Mouse (Mus musculus): ENCODE results near the gene Grm5. TPM values are rescaled to one million over a fixed set of nuclear protein-coding genes. Genes with fewer than 3 reads are reported as not detected.

Grm5 gene
- total and polyA plus RNA-seq, 2 experiments from 2014 or later, result not detected

- no peaks in the 10 kb centered on the region for H3K36me3 ChIP-seq (replicated peaks; ENCODE audit: control insufficient read depth, insufficient read depth, low read length)
- no peak for TF ChIP-seq EP300 (IDR thresholded peaks at IDR 0.05; ENCODE audit: low read depth)
- TF ChIP-seq CTCF (IDR thresholded peaks at IDR 0.05; ENCODE audit: low read depth), result no peak
- DNase-seq (ENCODE audit: low spot score), result no peak
- no peaks in the 10 kb centered on the region for H3K4me1 ChIP-seq (ENCODE audit: control insufficient read depth, insufficient read depth)
- no peak overlapping the region for H3K9ac ChIP-seq (replicated peaks; ENCODE audit: low read depth, low read length)
- H3K27me3 ChIP-seq (ENCODE audit: control insufficient read depth, insufficient read depth, low read length), result no peaks in the 10 kb centered on the region
- H3K27ac ChIP-seq (ENCODE audit: low read depth), result no peak overlapping the region
- no peak overlapping the region for H3K4me2 ChIP-seq (ENCODE audit: low read depth, low read length)
- no peaks in the 10 kb centered on the region for H3K9me3 ChIP-seq (replicated peaks; ENCODE audit: control insufficient read depth, low read length)
- ATAC-seq (ENCODE audit: insufficient read depth, low read depth), result no peak
- no peak overlapping the region for H3K4me3 ChIP-seq (ENCODE audit: low read depth, low read length)
Measured at GRCm38 (mm10) chr7:87788963-87789362, 205.0 kb downstream of the Grm5 start.

DNA sequence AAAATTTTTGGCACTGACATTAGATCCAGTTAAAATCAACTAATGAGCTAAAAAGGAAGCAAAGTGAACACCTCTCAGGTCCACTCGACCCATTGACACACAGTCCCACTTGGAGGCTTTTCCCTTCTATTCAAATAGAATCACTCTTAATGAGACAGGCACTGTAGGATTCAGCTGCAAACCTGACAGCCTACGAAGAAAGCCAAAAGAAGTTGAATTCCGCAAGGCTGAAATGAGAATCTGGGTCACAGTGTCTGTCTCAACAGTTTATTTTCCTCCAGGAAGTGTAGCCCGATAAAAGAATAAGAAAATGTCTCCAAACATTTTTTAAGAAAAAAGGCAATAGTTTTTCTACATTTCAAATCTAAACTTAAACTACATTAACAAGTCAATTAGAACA, 209.9 kb downstream of the Grm5 start:
- Histone ChIP-seq H3K9me3 (replicated peaks; ENCODE audit: control insufficient read depth, low read length) (no peaks in the 10 kb centered on the region), H3K27me3 (ENCODE audit: control insufficient read depth, insufficient read depth, low read length) (no peaks in the 10 kb centered on the region), H3K4me2 (ENCODE audit: low read depth, low read length) (no peak overlapping the region), H3K27ac (ENCODE audit: low read depth) (no peak overlapping the region), H3K4me3 (ENCODE audit: low read depth, low read length) (no peak overlapping the region), H3K4me1 (ENCODE audit: control insufficient read depth, insufficient read depth) (no peaks in the 10 kb centered on the region), H3K9ac (replicated peaks; ENCODE audit: low read depth, low read length) (no peak overlapping the region), H3K36me3 (replicated peaks; ENCODE audit: control insufficient read depth, insufficient read depth, low read length) (no peaks in the 10 kb centered on the region)
- ATAC-seq (ENCODE audit: insufficient read depth, low read depth) (no peak), DNase-seq (ENCODE audit: low spot score) (no peak)
- no peak for TF ChIP-seq CTCF (IDR thresholded peaks at IDR 0.05; ENCODE audit: low read depth)
- TF ChIP-seq EP300 (IDR thresholded peaks at IDR 0.05; ENCODE audit: low read depth), result no peak
- 64% methylated on average over 4 of the region's 4 CpGs for WGBS

GRCm38 (mm10) chr7:87824898-87825297, 240.9 kb downstream of the Grm5 start:
- TF ChIP-seq CTCF (IDR thresholded peaks at IDR 0.05; ENCODE audit: low read depth) (no peak), EP300 (IDR thresholded peaks at IDR 0.05; ENCODE audit: low read depth) (no peak)
- Histone ChIP-seq H3K4me2 (ENCODE audit: low read depth, low read length) (no peak overlapping the region), H3K9ac (replicated peaks; ENCODE audit: low read depth, low read length) (no peak overlapping the region), H3K36me3 (replicated peaks; ENCODE audit: control insufficient read depth, insufficient read depth, low read length) (no peaks in the 10 kb centered on the region), H3K27ac (ENCODE audit: low read depth) (no peak overlapping the region), H3K4me3 (ENCODE audit: low read depth, low read length) (no peak overlapping the region), H3K27me3 (ENCODE audit: control insufficient read depth, insufficient read depth, low read length) (no peaks in the 10 kb centered on the region), H3K4me1 (ENCODE audit: control insufficient read depth, insufficient read depth) (no peaks in the 10 kb centered on the region), H3K9me3 (replicated peaks; ENCODE audit: control insufficient read depth, low read length) (no peaks in the 10 kb centered on the region)
- DNase-seq (ENCODE audit: low spot score) (no peak), ATAC-seq (ENCODE audit: insufficient read depth, low read depth) (no peak)
- 32% methylated on average over 1 of the region's 1 CpGs for WGBS

GRCm38 (mm10) chr7:87834669-87835068, 250.7 kb downstream of the Grm5 start:
- no peak overlapping the region for H3K4me2 ChIP-seq (ENCODE audit: low read depth, low read length)

DNA sequence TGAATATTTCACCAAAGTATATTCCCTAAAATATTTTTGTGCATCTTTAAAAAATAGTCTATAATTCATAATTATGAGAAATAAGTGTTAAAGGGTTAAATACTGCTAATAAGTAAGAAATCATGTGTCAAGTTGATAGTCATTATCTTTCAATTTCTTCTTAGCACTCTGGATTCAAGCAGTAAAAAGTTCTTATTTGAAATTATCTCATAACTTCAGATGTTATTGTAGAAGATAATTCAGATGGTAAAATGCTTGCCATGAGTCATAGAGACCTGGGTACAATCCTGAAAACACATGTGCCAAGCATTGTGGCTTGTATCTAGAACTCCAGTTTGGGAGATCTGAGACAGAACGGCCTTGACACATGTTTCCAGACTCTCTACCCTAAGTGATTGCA, 254.6 kb downstream of the Grm5 start:
- DNase-seq (ENCODE audit: low spot score) (no peak), ATAC-seq (ENCODE audit: insufficient read depth, low read depth) (no peak)
- H3K9ac ChIP-seq (replicated peaks; ENCODE audit: low read depth, low read length), result no peak overlapping the region
- WGBS, result 51% methylated on average over 1 of the region's 1 CpGs
- TF ChIP-seq EP300 (IDR thresholded peaks at IDR 0.05; ENCODE audit: low read depth), result no peak
- TF ChIP-seq CTCF (IDR thresholded peaks at IDR 0.05; ENCODE audit: low read depth), result no peak
- no peaks in the 10 kb centered on the region for H3K27me3 ChIP-seq (ENCODE audit: control insufficient read depth, insufficient read depth, low read length)
- H3K4me3 ChIP-seq (ENCODE audit: low read depth, low read length), result no peak overlapping the region
- H3K4me2 ChIP-seq (ENCODE audit: low read depth, low read length), result no peak overlapping the region
- H3K9me3 ChIP-seq (replicated peaks; ENCODE audit: control insufficient read depth, low read length), result no peaks in the 10 kb centered on the region
- H3K36me3 ChIP-seq (replicated peaks; ENCODE audit: control insufficient read depth, insufficient read depth, low read length), result no peaks in the 10 kb centered on the region
- H3K4me1 ChIP-seq (ENCODE audit: control insufficient read depth, insufficient read depth), result no peaks in the 10 kb centered on the region
- H3K27ac ChIP-seq (ENCODE audit: low read depth), result no peak overlapping the region

More at GRCm38 (mm10) chr7:87834669-87835068, 250.7 kb downstream of the Grm5 start:
- no peak for TF ChIP-seq EP300 (IDR thresholded peaks at IDR 0.05; ENCODE audit: low read depth)
- no peak for TF ChIP-seq CTCF (IDR thresholded peaks at IDR 0.05; ENCODE audit: low read depth)
- H3K4me1 ChIP-seq (ENCODE audit: control insufficient read depth, insufficient read depth), result no peaks in the 10 kb centered on the region
- ATAC-seq (ENCODE audit: insufficient read depth, low read depth) (no peak), DNase-seq (ENCODE audit: low spot score) (no peak)
- no peaks in the 10 kb centered on the region for H3K27me3 ChIP-seq (ENCODE audit: control insufficient read depth, insufficient read depth, low read length)
- 57% methylated on average over 4 of the region's 4 CpGs for WGBS
- H3K9ac ChIP-seq (replicated peaks; ENCODE audit: low read depth, low read length), result no peak overlapping the region
- H3K4me3 ChIP-seq (ENCODE audit: low read depth, low read length), result no peak overlapping the region
- no peaks in the 10 kb centered on the region for H3K9me3 ChIP-seq (replicated peaks; ENCODE audit: control insufficient read depth, low read length)
- no peak overlapping the region for H3K27ac ChIP-seq (ENCODE audit: low read depth)
- no peaks in the 10 kb centered on the region for H3K36me3 ChIP-seq (replicated peaks; ENCODE audit: control insufficient read depth, insufficient read depth, low read length)

- no peaks in the 10 kb centered on the region for H3K36me3 ChIP-seq (replicated peaks; ENCODE audit: control insufficient read depth, insufficient read depth, low read length)
- no peak for ATAC-seq (ENCODE audit: insufficient read depth, low read depth)
- no peak overlapping the region for H3K9ac ChIP-seq (replicated peaks; ENCODE audit: low read depth, low read length)
- H3K4me1 ChIP-seq (ENCODE audit: control insufficient read depth, insufficient read depth), result no peaks in the 10 kb centered on the region
- H3K4me3 ChIP-seq (ENCODE audit: low read depth, low read length), result no peak overlapping the region
- H3K27ac ChIP-seq (ENCODE audit: low read depth), result no peak overlapping the region
- DNase-seq (ENCODE audit: low spot score), result no peak
- H3K4me2 ChIP-seq (ENCODE audit: low read depth, low read length), result no peak overlapping the region
- no peaks in the 10 kb centered on the region for H3K9me3 ChIP-seq (replicated peaks; ENCODE audit: control insufficient read depth, low read length)
- TF ChIP-seq CTCF (IDR thresholded peaks at IDR 0.05; ENCODE audit: low read depth) (no peak), EP300 (IDR thresholded peaks at IDR 0.05; ENCODE audit: low read depth) (no peak)
- H3K27me3 ChIP-seq (ENCODE audit: control insufficient read depth, insufficient read depth, low read length), result no peaks in the 10 kb centered on the region
Measured at GRCm38 (mm10) chr7:87843496-87843895, 259.5 kb downstream of the Grm5 start.
